Mouse (Mus musculus): ENCODE data around the gene Tbxas1.

GRCm38 (mm10) chr6:38925719-38926118 is 50.5 kb downstream of the Tbxas1 start:
- peak; percentile 50; the same call in 1 of the 2 replicates for TF ChIP-seq CTCF (IDR thresholded peaks at IDR 0.05; ENCODE audit: borderline replicate concordance, insufficient read depth, low read depth, low read length)
- TF ChIP-seq POLR2A (IDR thresholded peaks at IDR 0.05; ENCODE audit: borderline replicate concordance, insufficient read depth, low read length): no peak

Measured in cerebellum, adult 2 months (tissue).